Mouse (Mus musculus): ENCODE measurements around the gene Cdk17. TPM values are rescaled to one million over a fixed set of nuclear protein-coding genes. Genes with fewer than 3 reads are reported as not detected.
A peak's percentile ranks its signal among the peaks of the same experiment; 100 is the strongest.

Gene Cdk17
- total RNA-seq, 2 experiments from 2014 or later: 4.0 to 8.0 TPM

DNA sequence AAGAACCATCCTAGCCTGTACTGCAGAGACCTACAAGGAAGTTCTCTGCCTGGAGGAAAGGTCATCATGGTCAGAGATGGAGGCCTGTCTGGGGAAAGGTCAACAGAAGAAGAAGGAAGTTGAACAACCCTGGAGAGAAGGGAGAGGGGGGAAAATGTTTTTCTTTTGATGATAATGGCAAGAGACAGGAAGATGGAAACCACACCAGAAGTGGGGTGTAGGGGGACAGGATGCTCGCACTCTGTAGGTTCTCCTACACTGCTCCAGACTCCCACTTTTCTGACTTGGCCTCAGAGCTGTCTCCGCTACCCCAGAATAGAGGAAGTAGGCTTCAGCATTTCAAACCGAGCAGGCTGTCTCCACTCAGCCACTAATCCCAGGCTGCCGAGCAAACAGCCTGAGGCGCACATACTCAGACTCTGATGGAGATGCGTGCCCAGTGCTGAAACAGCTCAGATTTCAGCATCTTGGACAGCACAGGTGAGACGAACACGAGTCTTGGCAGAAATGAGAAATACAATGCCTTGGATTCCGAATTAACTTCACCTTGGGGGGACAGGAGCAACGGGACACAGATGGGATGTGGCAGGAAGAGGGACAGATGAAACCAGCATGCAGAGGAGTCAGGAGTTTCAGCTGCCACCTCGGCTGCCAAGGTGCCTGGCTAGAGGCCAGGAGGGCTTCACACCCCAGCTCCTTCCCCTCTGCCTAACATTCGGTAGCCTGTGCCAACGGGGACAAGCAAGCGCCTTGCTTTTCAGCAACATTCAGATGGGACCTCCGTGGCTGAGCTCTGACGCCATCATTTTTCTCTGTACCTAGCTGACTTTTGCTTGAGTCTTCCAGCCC lies 100.7 kb downstream of the Cdk17 start:
- DNase-seq (ENCODE audit: low spot score): peak; percentile 53

DNA sequence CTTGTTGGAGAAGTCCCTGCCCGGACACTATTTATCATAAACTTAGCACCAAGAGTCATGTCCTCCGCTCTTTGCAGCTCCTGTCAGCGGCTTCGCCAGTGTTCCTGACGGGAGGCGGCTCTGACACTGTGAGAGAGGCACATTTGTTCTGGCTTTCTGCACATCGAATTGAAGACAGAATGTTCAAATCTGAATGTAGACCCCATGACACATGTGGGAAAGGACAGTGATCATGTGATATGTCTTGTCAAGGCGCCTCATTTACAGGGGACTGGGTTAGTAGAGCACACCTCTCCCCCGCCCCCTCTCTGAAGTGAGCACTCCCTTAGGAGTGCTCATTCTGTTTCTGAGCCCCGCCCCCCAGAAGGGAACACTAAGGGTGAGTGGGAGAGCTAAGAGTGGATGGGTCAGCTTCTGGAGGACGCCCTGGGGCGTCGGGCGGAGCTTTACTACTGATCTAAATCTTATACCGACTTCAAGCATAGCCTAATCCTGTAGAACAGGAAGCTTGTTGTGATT lies 101.4 kb downstream of the Cdk17 start:
- DNase-seq (ENCODE audit: low spot score): no peak

DNA sequence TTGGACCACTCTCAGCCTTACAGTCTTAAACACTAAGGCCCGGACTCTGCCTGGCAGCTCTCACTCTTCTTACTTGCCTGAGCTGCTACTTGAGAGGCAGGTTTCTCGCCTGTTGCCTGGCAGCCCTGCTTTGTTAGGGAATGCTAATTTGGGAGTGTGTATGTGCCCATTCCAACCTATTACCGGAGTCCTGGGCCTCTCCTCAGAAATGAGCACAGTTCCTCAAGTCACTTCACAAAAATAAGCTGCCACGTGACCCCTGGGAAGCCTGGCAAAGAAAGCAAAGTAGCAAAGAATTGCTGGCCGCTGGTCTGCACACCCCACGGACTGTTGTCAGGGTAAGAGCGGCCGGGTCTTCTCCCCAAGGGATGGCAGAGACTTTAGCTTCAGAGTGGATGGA lies 102.8 kb downstream of the Cdk17 start:
- DNase-seq (ENCODE audit: low spot score): no peak

DNA sequence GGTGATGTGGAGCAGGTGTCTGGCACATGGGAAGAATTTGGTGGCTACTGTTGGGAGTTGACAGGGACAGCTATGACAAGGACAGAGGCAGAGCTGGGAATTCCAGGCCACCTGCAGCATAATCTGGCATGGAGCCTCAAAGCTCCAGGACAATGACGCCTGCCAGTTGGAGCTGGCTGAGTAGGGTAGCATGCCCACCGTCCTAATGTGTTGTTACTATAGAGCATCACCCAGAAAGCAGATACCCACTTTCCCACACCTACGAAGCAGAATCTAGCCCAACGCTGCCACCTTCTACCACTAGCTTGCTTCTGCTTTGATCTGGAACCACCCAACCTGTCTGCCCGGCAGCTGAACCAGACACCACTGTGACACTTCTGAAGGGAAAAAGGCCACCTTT lies 103.3 kb downstream of the Cdk17 start:
- DNase-seq (ENCODE audit: low spot score): no peak

DNA sequence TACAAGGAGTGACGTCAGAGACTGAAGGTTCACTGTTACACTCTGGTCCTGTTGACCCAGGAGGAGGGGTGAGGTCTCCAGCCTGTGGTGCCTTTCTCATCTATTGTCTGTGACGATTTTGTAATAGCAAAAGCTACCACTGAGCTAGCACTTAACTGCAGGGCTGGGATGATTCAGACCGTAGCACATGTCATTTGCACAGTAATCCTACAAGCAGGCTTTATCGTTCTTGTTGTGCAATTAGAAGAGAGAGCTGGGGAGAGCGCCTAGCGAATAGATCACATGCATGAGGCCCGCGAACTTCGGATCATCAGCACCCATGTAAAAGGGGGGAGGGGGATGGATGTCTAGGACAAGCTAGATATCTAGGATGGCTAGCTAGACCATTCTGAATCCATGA lies 105.2 kb downstream of the Cdk17 start:
- DNase-seq (ENCODE audit: low spot score): no peak

DNA sequence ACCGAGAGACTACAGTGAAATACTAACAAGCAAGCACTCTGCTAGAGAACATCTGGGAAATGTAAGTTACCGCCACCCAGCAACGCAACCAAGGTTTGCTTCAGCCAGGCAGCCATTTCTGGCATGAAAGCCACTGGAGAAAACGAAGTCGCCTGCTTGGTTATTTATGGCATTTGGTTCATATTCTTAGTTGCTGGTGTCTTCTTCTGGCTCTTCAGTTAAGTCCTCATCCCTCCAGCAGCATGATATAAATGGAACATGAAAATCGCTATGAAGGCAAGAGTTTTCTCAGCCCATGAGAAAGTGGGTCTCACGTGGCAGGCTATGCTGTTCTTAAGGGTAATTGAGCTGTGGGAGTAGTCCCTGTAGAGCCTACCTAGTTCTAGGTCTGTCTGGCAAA lies 105.8 kb downstream of the Cdk17 start:
- DNase-seq (ENCODE audit: low spot score): no peak

DNA sequence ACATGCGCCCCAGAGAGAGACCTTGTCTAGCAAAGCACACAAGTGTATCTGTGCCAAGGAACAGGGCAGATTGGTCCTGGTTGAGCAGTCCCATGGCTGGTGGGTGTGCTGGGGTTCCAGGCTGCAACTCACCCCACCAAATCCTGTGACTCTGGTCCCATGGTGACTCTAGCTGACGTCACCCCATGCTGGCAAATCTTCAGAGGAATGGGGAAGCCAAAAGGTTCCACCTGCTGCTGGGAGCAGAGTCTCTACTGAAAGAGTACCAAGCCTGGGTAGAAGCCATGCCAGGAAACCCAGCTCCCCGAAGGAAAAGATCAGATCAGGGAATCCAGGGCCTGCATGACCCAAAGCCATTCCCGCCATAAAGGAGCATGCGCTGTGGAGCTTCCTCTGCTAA lies 106.8 kb downstream of the Cdk17 start:
- no peak for DNase-seq (ENCODE audit: low spot score)

DNA sequence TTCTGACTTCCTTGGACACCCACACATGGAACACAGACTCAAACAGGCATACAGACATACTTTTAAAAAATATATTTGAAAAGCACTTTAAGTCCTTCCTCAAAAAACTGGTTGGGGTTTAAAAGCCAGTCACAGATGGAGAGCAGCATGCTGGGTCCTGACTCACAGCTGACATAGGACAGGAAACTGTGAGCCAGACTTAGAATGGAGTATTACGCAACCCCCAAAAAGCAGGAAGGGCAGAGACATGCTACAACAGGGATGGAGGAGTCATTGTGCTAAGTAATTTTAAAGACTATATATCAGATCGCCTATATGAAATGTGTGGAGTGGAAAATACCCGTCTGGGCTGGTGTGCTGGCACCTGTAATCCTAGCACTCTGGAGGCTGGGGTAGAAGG lies 107.7 kb downstream of the Cdk17 start:
- no peak for DNase-seq (ENCODE audit: low spot score)

DNA sequence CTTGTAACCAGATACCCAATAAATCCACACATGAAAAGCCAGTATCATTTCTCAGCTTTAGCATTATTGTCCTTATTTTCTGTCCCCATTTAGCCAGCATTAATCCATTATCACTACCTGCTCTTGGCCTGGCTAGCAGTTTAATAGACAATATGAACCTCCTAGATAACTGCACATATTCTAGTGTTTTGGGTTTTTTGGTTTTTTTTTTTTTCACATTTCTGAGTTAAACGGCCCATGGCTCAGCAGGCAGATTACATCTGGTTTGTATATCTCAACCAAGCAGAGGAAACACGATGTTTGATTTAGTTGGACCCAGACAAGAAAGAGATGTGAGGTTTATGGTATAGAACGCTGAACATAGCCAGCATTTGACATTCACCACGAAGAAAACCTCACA lies 109.1 kb downstream of the Cdk17 start:
- no peak for DNase-seq (ENCODE audit: low spot score)

DNA sequence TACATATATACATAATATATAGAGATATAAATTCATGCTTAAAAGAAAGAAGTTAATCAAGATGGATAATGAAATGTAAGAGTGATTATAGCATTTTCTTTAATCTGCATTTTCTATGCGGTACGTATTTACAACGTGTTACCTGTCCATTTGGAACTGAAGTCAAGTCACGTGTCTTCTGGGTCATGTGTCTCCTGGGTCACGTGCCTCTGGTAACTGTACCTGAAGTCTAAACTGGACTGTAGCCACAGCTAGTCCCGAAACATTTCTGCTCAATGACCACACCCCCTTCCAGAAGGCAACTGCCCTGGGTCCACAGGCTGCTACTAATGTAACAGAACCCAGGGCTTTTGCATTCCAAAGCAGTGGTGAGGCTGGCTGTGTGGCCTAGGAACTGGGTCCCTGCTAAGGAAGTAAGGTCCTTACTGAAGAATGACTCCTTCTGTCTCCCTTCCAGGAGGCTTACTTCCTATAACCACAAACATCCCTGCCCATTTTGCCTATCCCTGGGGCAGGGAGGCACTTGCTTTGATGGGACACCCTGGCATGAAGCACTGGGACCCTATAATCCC lies 110.3 kb downstream of the Cdk17 start:
- no peak for DNase-seq (ENCODE audit: low spot score)

DNA sequence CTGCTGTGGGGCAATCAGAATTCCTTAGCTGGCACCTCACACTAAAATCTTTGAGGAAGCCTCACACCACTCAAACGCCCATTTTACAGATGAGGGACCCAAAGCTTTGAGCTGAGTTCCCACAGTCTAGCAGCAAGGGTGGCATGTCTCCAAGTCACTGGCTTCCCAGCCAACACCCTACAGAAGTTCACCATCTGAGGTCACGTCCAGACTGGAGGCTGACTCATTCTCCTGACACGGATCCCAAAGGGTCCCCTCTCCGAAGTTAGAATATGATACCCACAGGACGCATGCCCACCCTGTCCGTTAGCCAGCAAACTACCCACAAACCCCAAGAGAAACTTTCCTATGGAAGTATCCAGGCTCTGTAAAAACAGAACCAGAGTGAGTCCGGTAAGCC lies 111.2 kb downstream of the Cdk17 start:
- no peak for DNase-seq (ENCODE audit: low spot score)

DNA sequence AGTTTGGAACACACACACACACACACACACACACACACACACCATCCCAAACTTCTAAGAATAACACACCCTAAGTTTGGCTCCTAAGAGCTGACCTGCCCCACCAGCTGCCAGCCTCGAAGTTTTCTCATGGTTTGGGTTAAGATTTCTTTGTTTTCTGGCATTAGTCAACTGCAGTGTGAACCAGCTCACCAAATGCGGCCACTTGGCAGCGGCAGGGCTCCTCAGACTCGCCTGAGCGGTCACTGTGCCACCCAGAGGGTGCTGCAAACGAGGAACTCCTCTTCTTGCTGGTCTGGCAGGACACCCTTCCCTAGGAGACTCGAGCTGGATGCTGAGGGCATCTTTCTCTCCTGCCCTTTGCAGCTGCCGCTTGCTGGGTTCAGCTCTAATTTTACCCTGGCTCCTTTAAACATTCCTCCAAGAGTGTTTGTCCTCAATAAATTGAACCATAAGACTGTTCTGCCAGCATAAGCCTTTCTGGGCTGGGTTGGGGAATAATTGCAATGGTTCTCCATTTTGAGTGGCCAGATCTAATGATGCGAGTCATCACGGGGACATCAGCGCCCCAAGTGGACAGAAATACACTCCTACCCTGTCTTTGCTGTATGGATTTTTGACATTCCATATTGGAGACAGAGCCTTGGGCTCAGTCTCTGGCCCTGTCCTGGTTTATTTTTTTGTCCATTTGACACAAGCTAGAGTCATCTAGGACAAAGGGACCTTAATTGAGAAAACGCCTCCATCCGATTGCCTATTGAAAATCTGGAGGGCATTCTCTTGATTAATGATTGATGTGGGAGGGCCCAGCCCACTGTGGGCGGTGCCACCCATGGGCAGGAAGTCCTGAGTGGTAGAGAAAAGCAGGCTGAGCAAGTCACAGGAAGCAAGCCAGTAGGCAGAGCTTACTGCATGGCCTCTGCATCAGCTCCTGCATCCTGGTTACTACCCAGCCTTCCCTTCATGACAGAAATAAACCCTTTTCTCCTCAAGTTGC lies 112.6 kb downstream of the Cdk17 start:
- DNase-seq (ENCODE audit: low spot score): no peak

DNA sequence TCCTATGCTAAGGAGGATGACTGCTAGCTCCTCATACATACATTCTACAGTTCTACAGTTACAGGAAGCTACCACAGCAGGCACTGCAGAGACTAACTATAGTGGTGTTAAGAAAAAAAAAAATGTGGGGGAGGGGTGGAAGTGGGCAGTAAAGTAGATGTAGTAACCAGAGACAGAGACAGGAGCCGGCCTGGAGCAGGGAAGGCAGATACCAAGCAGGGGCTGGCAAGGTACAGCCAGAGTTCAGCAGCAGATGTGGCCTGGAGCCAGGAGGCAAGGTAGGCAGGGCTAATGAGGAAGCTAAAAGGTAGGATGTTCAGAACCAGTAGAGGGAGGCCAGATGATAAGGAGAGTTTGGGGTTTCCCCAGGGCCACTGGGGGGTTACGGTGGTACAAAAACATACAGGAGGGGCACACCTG lies 113.6 kb downstream of the Cdk17 start:
- no peak for DNase-seq (ENCODE audit: low spot score)

DNA sequence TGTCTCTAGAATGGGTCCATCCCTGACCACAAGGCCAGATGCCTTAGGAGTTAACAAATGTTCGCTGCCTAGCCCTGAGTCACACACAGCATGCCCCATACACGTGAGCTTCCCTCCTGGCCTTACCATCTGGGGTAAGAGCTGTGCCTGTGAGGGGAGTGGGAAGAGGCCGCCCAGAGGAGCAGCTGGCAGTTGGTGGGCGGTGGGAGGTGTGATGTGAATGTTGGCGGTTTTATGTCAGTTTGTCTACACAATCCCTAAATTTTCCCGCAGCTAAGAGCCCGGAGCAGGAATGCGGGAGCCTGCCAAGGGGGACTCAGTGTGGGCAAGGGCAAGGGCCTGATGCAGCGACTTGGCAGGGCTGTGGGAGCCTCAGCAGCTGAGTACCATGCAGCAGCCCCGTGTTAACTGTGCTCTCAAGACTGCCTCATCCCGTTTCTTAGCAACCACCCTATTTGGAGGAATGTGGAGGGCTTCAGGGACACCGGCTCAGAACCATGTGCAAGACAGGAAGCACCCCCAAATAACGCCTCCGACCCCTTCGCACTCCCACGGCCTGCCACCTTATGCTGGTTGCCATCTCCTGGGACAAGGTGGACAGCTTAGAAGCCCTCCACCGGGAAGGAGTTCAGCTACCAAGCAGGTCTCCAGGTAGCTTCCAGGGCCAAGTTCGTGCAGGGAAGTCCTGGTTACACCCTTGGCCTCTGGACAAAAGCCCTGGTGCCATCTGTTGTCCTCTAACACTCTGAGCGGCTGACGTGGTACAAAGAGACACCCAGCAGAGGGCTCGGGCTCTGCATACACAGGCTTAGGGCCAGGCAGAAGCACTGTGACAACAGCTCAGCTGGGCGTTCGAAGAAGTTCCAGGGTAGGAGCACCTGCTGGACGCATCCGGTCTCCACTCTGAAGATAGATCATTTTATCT lies 114.8 kb downstream of the Cdk17 start:
- no peak for DNase-seq (ENCODE audit: low spot score)

DNA sequence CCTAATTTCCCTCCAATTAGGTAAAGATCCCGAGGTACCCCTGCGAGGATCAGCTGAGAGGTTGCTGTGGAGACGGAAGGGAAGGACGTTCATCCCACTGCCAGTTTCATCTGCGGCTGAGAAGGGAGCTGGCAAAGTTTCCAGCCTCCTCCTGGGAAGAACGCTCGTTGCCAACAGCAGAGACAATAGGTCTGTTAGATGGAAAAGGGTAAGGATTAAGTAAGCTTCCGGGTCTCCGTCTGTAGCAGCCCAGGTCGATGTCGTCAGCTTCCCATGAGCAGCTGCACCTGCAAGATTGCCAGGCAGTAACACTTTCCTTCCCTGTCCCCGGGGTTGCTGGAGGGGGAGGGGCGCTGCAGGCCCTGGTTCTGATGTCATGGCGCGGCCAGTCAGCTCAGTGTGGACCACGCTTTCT lies 115.7 kb downstream of the Cdk17 start:
- DNase-seq (ENCODE audit: low spot score): peak; percentile 39

DNA sequence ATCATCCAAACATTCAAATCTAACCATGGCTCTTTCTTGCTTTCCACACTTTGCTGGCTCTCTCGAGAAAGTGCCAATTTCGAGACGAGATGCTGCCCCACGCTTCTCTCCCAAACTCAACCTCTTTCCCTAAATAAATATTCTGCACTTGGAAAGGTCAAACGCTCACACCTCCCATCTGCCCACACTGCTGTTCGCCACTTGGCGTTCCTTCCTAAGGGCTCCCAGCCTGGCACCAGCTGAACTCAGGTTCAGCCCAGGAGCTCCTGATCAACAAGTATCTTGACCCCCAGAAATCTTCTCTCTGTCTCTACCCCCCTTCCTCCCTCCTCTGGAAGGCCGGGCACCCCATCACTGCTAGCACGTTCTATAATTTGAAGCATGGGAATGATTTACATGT lies 116.2 kb downstream of the Cdk17 start:
- DNase-seq (ENCODE audit: low spot score): no peak

DNA sequence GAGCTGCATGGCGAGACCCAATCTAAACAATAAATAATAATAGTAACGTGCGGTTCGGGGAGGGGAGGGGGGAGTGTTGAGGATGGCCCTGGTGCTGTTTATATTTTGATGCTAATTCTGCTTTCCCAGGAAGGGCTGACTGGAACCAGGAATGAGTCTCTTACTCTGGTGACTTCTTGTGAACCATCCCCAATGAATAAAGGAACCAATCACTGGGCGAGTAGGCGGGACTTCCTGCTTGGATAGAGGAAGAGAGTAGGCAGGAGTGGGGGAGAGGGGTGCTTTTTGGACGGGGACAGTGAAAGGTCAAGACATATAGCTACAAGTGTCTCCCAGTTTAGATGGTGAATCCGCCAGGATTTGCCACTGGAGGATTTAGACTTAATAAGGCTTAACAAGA lies 117.7 kb downstream of the Cdk17 start:
- no peak for DNase-seq (ENCODE audit: low spot score)

DNA sequence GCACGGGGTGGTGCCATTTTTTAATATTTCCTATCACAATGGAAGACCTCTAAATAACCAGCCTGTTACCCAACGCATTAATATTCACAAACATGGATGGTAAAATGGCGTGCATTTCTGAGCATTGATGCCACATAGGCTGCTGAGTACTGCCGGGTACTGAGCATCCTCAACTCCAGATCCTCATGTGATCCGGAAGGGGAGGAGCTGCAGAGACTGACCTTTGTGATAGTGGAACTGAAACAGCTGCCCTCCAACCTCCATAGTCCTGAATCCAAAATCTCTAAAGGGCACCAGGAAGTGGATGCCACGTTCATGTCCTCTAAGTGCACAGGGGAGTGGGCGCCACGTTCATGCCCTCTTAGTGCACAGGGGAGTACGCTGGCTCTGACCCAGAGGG lies 118.4 kb downstream of the Cdk17 start:
- DNase-seq (ENCODE audit: low spot score): no peak

DNA sequence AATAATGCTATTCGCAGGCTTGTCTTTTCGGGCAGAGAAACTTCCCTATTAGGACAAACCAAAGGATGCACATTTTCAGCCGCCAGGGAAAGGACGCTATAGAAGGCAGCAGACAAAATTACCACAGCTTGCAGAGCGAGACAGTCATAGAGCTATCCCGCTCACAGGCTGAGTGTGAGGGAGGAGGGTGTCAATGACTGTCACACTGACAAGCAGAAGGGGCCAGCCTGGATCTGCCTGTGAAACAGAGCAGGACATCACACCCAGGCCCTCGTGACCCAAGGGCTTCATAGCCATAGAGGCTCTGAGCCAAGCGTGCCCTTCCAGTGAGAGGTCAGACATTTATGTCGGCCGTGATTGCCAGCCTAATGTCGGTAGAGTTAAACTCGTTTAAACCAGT lies 119.9 kb downstream of the Cdk17 start:
- DNase-seq (ENCODE audit: low spot score): no peak

DNA sequence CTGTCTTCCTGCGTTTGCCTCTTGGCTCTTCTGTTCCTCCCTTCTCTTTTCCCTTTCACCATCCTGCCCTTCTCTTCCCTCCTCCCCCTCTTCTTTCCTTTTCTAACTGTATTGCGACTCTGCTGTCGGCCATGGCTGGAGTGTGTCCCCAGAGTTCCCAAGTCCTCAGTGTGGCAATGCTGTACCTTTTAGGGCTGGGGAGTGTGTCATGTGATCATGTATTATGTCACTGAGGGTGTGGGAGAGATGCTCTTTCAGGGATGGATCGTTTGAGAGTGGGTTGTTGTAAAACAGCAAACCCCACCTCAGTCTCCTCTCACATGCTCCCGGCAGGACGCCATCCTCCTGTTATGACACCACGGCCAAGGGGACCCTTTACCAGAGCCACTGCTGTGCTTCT lies 120.4 kb downstream of the Cdk17 start:
- no peak for DNase-seq (ENCODE audit: low spot score)

DNA sequence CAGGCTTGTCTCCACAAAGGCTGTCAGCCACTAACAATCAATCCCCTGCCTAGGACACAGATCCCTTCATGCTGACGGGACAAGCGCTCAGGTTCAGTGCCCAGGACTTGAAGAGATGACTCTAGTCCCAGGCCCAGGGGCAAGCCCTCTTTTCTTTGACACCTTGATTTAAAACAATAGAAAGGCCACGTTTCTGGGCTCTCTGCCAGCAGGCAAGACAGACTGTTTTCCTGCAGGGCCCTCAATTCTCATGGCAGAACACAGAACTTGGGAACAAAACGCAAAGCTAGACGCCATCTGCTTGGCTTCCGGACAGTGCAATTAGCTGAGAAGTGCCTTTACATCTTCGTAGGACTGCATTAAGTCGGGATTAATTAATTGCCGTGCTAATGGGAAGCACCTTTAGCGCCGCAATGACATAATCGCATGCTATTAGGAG lies 121.9 kb downstream of the Cdk17 start:
- peak; percentile 33 for DNase-seq (ENCODE audit: low spot score)
